Mouse (Mus musculus) heart, adult 11 months (tissue): ENCODE data around the gene Olfr1214.
"Not testable (repeated sequence)": the region's sequence is repeated elsewhere in the genome, so short reads cannot be mapped to it uniquely, and the experiment has no call there.

Source experiments
- DNase-seq: peaks from one replicate; pipeline ENCODE4 v3.0.0; 2022

Olfr1214 gene

DNA sequence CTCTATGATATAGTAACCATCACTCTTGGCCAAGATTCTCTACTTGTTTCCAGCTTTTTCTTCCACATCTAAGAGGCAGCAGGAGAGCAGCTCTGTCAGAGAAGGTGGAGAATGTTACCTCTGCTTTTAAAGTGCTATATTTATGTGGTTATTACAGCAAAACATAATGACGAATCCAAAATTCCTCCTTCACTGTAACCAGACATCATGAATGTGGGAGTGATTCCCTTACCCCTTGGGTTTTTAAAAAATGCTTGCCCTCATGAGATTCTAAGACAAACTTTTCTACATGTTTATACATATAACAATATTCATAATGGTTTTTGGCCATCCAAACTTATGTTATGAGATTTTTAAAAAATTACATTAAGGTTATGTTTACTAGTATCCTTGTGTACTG, at the start of gene Olfr1214:
Gene Olfr1214 (minus strand): TSS at position 101 of the 400 bp plus-strand sequence.
- DNase-seq, result no peak

GRCm38 (mm10) chr2:89031965-89032364, 39.5 kb upstream of the Olfr1214 start, which contains the start of gene Olfr1217:
TSS of gene Olfr1217 (minus strand) at chr2:89032065.
- DNase-seq, result no peak

DNA sequence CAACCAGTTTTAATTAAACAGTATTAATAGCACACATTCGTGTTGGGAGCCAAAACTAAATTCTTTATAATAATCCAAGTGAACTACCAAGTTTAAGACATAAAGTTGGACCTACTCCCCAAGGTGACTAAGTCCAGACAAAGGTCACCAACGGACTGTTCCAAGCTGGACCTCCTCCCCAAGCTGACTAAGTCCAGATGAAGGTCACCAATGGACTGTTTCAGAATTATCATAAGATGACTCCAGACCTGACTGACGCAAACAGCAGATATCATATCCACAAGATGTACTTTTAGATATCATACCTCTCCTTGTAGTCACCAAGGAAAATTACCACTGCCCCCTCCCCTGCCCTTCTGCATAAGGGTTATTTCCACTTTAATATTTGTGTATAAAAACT, 29.0 kb upstream of the Olfr1214 start:
- DNase-seq, result not testable (repeated sequence)

- no peak for DNase-seq
These were observed 25.8 kb upstream of the Olfr1214 start, which contains the start of gene Olfr1216 for GRCm38 (mm10) chr2:89018240-89018639. TSS of gene Olfr1216 (minus strand) at chr2:89018340.

- no peak for DNase-seq
These were observed 14.4 kb upstream of the Olfr1214 start, which contains the start of gene Olfr1215 for GRCm38 (mm10) chr2:89006873-89007272. TSS of gene Olfr1215 (minus strand) at chr2:89006973.

DNA sequence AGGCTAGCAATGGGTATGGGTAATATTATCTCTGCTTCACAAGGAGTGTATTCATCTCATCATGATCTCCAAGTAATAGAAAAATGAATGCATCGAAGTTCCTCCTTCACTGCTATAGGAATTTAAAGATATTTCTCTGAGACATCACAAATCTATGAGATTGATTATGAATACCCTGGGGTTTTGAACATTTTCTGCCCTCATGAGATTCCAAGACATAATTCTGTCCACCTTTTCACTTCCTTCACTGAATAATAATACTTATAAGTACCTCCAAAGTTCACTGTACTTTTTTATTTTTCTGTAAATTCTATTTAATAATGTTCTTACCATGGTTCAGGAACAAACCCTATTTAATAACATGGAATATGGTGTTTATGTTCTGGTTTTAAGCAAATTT, 12.3 kb downstream of the Olfr1214 start, which contains the start of gene Gm13762:
Gene Gm13762 (minus strand): TSS at position 101 of the 400 bp plus-strand sequence.
- DNase-seq, result no peak

- DNase-seq, result no peak
These were observed 38.8 kb downstream of the Olfr1214 start, which contains the start of gene Olfr1212 for GRCm38 (mm10) chr2:88953669-88954068. TSS of gene Olfr1212 (plus strand) at chr2:88953969.

DNA sequence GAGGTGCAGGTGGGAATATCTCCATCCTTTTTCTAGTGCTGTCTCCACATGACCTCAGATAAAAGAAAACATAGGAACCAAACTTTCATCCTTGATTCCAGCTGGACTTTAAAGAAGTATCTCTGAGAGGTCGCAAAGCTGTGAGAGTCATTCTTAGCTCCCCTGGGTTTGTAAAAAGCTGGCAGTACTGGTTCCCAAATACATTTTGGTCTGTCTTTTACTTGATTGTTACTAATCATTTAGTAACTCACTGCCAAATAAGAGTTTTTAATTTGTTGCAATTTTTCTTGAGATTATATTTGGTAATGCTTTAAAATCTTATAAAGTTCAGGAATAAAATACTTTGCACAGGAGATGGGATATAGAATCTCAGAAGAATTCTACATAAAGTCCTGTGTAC, 54.4 kb downstream of the Olfr1214 start, which contains the start of gene Olfr1211:
Gene Olfr1211 (minus strand): TSS at position 101 of the 400 bp plus-strand sequence.
- DNase-seq, result no peak
